Mouse (Mus musculus) ZHBTc4 (cell line): ENCODE data around the gene Oog2.
"Not testable (repeated sequence)": the region's sequence is repeated elsewhere in the genome, so short reads cannot be mapped to it uniquely, and the experiment has no call there.

Experiments
- DNase-seq: peaks from one replicate; pipeline ENCODE4 v3.0.0-alpha.2; 2011; ENCODE audit warnings: low read depth, low spot score

Oog2 gene

GRCm38 (mm10) chr4:144190419-144190818, at the start of gene Oog2:
TSS of gene Oog2 (plus strand) at chr4:144190719.
- DNase-seq = no peak

GRCm38 (mm10) chr4:144162563-144162962, 28.0 kb upstream of the Oog2 start, which contains the start of gene Oog3:
TSS of gene Oog3 (minus strand) at chr4:144162663.
- no peak for DNase-seq

- DNase-seq = not testable (repeated sequence)
These were observed 22.7 kb downstream of the Oog2 start, which contains the start of gene C87977 for GRCm38 (mm10) chr4:144213218-144213617. TSS of gene C87977 (minus strand) at chr4:144213318.
